Mouse (Mus musculus): ENCODE data around the gene Ccdc77.
"Not testable (repeated sequence)": the region's sequence is repeated elsewhere in the genome, so short reads cannot be mapped to it uniquely, and the experiment has no call there.

Ccdc77 gene

GRCm38 (mm10) chr6:120309787-120310186, 54.4 kb downstream of the Ccdc77 start:
- DNase-seq (ENCODE audit: low spot score), result no peak

- no peak for DNase-seq (ENCODE audit: low spot score)
These were observed 54.8 kb downstream of the Ccdc77 start for GRCm38 (mm10) chr6:120309338-120309737.

GRCm38 (mm10) chr6:120306859-120307594, 57.1 kb downstream of the Ccdc77 start:
- DNase-seq (ENCODE audit: low spot score), result no peak

GRCm38 (mm10) chr6:120302755-120303316, 61.3 kb downstream of the Ccdc77 start:
- DNase-seq (ENCODE audit: low spot score), result peak; percentile 47

- DNase-seq (ENCODE audit: low spot score), result peak; percentile 78
These were observed 63.0 kb downstream of the Ccdc77 start for GRCm38 (mm10) chr6:120301137-120301536.

GRCm38 (mm10) chr6:120296589-120296988, 67.6 kb downstream of the Ccdc77 start:
- DNase-seq (ENCODE audit: low spot score), result not testable (repeated sequence)

GRCm38 (mm10) chr6:120294785-120295133, 69.4 kb downstream of the Ccdc77 start:
- DNase-seq (ENCODE audit: low spot score), result peak; percentile 48

- peak; percentile 52 for DNase-seq (ENCODE audit: low spot score)
These were observed 70.0 kb downstream of the Ccdc77 start, which contains the start of the genes D330020A13Rik and B4galnt3 for GRCm38 (mm10) chr6:120294056-120294784. Gene D330020A13Rik (plus strand): TSS chr6:120294364. Gene B4galnt3 (minus strand): TSS chr6:120294559.

GRCm38 (mm10) chr6:120291396-120292009, 72.7 kb downstream of the Ccdc77 start:
- DNase-seq (ENCODE audit: low spot score), result no peak

- DNase-seq (ENCODE audit: low spot score), result no peak
These were observed 74.7 kb downstream of the Ccdc77 start for GRCm38 (mm10) chr6:120289430-120289829.

- no peak for DNase-seq (ENCODE audit: low spot score)
These were observed 75.6 kb downstream of the Ccdc77 start for GRCm38 (mm10) chr6:120288541-120288940.

GRCm38 (mm10) chr6:120287279-120287678, 76.9 kb downstream of the Ccdc77 start:
- no peak for DNase-seq (ENCODE audit: low spot score)

GRCm38 (mm10) chr6:120276874-120277449, 87.2 kb downstream of the Ccdc77 start:
- DNase-seq (ENCODE audit: low spot score), result no peak

GRCm38 (mm10) chr6:120275301-120275700, 88.9 kb downstream of the Ccdc77 start:
- DNase-seq (ENCODE audit: low spot score), result no peak

GRCm38 (mm10) chr6:120274887-120275286, 89.3 kb downstream of the Ccdc77 start:
- no peak for DNase-seq (ENCODE audit: low spot score)

Measured in embryo, embryonic 10 days (tissue).